Mouse (Mus musculus): ENCODE measurements around the gene H2al2a.
"Not testable (repeated sequence)": the region's sequence is repeated elsewhere in the genome, so short reads cannot be mapped to it uniquely, and the experiment has no call there.

Gene H2al2a

DNA sequence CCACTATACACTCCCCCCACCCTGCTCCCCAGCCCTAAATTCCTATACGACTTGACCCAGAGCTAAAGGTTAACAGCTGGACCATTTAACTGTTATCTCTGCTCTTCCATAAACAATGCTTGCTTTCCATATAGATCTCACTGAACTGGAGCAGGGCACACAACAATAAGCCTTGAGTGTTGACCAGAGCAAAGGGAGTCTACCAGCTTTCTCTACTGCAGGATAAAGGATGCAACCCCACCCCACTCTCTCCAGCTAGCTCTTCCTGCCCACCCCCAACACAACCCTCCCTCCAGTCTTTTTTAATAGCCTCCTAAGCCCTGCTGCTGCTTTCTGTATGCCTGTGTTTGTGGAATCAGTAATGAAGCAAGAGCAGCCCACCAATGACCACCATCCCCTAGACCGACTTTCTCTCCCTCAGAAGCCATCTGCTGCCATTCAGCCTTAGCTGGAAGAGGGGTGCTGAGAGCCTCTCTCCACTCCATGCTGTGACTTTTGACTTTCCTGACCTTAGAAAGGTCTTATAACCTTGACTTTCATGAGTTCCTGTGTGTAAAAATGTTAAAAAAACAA, 22.8 kb downstream of the H2al2a start:
- no peak for DNase-seq

DNA sequence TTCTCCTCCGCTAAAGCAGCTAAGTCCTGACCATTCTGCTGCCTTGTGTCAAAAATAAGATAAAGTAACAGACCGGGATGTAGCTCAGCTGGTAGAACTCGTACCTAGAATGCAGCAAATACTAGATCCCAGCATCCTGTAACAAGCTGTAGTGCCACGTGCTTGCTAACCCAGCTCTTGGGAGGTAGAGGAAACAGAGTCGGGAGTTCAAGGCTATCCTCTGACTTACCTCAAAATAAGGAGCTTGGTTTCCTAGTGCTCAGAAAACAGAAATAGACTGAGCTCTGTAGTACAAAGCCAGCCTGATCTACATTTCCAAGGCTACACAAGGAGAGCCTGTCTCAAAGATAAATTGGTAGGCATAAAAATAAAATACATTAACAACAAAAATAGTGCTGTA, 23.5 kb downstream of the H2al2a start:
- DNase-seq, result no peak

DNA sequence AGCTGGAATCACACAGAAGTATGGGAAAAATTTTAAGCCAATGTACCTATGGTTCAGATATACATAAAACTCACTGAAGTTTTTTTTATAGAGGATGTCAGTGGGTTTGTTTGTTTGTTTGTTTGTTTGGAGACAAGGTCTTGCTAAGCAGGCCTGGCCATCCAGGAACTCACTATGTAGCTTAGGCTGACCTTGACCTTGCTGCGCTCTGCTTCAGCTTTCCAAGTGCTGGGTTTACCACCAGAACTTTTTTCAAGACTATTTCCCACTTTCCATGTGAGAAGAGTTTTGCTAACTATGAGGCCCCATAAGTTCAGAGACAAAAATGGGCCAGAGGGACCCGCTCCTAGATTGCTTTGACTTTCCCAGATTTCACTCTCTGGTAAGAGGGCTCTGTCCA, 23.9 kb downstream of the H2al2a start:
- no peak for DNase-seq

DNA sequence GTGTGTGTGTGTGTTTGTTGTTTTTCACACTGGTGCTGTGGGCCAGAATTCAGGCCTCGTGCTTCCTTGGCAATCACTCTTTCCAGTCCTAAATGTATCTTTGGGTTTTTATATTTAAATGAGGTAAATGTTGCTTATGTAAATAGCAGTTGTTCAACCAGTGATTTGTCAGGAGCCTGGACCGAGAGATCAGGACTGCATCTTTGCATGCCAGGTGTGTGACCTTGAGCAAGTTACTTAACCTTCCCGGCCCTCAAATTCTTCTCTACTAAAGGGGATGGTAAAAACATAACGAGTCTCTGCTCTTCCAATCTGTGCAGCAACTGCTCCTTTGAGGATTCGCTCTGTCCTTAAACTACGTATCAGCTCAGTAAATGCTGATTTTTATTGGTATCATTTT, 25.4 kb downstream of the H2al2a start:
- no peak for DNase-seq

- DNase-seq, result no peak
Measured at GRCm38 (mm10) chr2:17970662-17971061, 26.1 kb downstream of the H2al2a start.

DNA sequence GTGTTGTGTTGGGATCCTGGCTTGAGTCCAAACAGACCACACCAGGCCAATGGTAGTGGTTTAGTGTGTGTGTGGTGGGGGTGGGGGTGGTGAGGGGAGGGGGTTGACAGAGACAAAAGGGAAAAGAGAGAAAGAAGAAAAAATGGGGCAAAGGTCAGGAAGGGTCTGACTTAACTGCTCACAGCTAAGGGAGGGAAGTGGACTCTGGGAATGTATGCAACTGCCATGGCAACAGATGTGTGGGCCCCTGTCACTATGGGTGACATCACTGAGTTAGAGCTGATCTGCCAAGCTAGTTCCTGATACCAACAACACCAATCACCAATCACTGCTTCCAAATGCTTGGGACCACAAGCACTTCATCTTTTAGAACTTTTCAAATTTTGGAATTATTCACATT, 26.6 kb downstream of the H2al2a start:
- peak; percentile 60 for DNase-seq

- no peak for DNase-seq
Measured at GRCm38 (mm10) chr2:17968571-17968970, 28.2 kb downstream of the H2al2a start.

- DNase-seq, result not testable (repeated sequence)
Measured at GRCm38 (mm10) chr2:17968037-17968436, 28.7 kb downstream of the H2al2a start.

DNA sequence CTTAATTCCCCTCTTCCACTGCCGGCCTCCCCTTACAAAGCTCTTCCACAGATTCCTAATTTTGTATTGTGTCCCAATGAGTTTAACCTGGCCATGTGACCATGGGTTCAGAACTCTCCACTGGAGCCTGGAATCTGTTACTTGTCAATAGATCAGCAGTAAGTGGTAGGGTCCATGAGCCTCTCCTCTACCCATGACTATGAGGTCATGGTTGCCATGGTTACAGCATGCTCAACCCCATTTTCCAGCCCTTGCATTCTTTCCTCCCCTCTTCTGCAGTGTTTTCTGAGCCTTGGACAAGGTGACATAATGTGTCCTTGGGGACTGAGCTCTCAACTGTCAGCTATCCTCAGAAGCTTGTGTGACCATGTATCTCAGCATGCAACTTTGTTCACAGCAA, 37.3 kb downstream of the H2al2a start:
- peak; percentile 31 for DNase-seq

- DNase-seq, result no peak
Measured at GRCm38 (mm10) chr2:17946875-17947274, 49.9 kb downstream of the H2al2a start.
